Mouse (Mus musculus) erythroblast, embryonic 14.5 days (primary cell): ENCODE measurements around the gene Dlgap4. TPM values are rescaled to one million over a fixed set of nuclear protein-coding genes. Genes with fewer than 3 reads are reported as not detected.
"Not testable (repeated sequence)": the region's sequence is repeated elsewhere in the genome, so short reads cannot be mapped to it uniquely, and the experiment has no call there.

Source experiments
- H3K27me3 ChIP-seq: 2 replicates; pipeline ENCODE4 v1.6.1; 2012; ENCODE audit warnings: inconsistent platforms; ENCODE audit not compliant: control insufficient read depth
- H3K36me3 ChIP-seq: 2 replicates; pipeline ENCODE4 v1.6.1; 2012; ENCODE audit warnings: mild to moderate bottlenecking, inconsistent platforms; ENCODE audit not compliant: control insufficient read depth
- H3K4me1 ChIP-seq: 2 replicates; pipeline ENCODE4 v1.6.1; 2012; ENCODE audit warnings: inconsistent platforms; ENCODE audit not compliant: control insufficient read depth
- H3K4me3 ChIP-seq: replicated peaks from 2 replicates; pipeline ENCODE3; 2012; ENCODE audit warnings: moderate library complexity, mild to moderate bottlenecking, inconsistent platforms
- H3K9me3 ChIP-seq: 2 replicates; pipeline ENCODE4 v1.6.1; 2012; ENCODE audit warnings: low read length, inconsistent platforms, mixed read lengths; ENCODE audit not compliant: control insufficient read depth
- GATA1 ChIP-seq: IDR thresholded peaks from 2 replicates; pipeline ENCODE4 v1.6.1; 2012; ENCODE audit warnings: low read length, inconsistent platforms, mixed read lengths
- TAL1 ChIP-seq: IDR thresholded peaks from 3 replicates; pipeline ENCODE4 v1.6.1; 2012; ENCODE audit warnings: low read length, inconsistent platforms, mixed read lengths
- polyA plus RNA-seq: library from polyadenylated mRNA; stranded (reverse); fragments of >175 nt; gene quantifications from 2 replicates; pipeline ENCODE4 v1.2.3, GENCODE M21; 2012

Gene Dlgap4
- polyA plus RNA-seq, 1 experiment = 2.2 TPM

- peaks cover 4% of the 10 kb centered on the region for H3K36me3 ChIP-seq
- H3K9me3 ChIP-seq = peaks cover 7% of the 10 kb centered on the region
- H3K4me1 ChIP-seq = peaks cover 70% of the 10 kb centered on the region
- no peaks in the 10 kb centered on the region for H3K27me3 ChIP-seq
- H3K4me3 ChIP-seq = no peak overlapping the region
- TF ChIP-seq TAL1 = no peak
- TF ChIP-seq GATA1 = peak; percentile 59
These were observed 169.8 kb downstream of the Dlgap4 start for GRCm38 (mm10) chr2:156783349-156783728.

DNA sequence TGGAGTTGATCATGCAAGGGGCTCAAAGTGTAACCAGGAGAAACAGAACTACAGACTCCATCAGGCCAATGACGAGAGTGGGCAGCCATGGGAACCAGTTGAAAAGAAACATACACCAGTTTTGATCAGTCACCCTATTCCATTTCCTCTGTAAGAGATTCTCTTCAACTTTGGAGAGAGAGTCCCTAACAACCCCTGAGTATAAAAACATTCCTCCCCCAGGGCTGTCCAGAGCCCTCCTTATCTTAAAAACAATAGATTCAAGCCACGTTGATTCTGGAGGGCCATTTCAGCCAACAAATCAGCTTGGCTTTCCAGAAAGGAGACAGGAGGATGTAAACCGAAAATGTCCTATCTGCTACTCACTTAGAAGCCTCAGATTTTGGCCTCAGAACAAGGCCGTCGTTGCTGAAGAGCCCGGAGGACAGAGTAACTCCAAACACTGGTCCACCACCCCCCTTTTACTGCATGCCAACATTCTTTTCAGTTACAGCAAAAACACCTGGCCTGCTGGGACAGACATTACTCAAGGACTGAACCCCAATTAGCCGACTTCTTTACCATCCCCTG lies 170.6 kb downstream of the Dlgap4 start:
- Histone ChIP-seq H3K27me3 (no peaks in the 10 kb centered on the region), H3K4me1 (peaks cover 66% of the 10 kb centered on the region), H3K9me3 (peaks cover 7% of the 10 kb centered on the region), H3K36me3 (peaks cover 4% of the 10 kb centered on the region), H3K4me3 (no peak overlapping the region)
- TF ChIP-seq GATA1 (no peak), TAL1 (no peak)

DNA sequence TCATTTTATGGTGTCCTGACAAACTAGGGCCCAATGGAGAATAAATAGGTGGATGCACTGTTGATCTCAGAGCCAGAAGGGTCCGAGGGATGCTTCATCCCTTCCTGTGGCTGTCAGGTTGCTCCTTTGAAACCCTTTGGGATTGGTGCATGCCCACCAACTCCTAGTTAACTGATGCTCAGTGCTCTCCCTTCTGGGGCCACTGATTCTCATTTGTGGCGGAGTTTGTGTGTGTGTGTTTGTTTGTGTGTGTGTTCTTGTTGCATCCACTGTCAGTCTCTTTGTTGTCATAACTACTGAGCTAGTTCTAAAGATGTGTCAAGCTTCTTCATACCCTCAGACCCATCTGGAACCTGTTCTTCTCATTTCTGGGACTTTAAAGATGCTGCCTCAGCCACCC lies 171.4 kb downstream of the Dlgap4 start:
- H3K9me3 ChIP-seq = peaks cover 7% of the 10 kb centered on the region
- H3K4me1 ChIP-seq = peaks cover 62% of the 10 kb centered on the region
- H3K4me3 ChIP-seq = no peak overlapping the region
- TF ChIP-seq GATA1 (no peak), TAL1 (no peak)
- no peaks in the 10 kb centered on the region for H3K27me3 ChIP-seq
- H3K36me3 ChIP-seq = peaks cover 4% of the 10 kb centered on the region

DNA sequence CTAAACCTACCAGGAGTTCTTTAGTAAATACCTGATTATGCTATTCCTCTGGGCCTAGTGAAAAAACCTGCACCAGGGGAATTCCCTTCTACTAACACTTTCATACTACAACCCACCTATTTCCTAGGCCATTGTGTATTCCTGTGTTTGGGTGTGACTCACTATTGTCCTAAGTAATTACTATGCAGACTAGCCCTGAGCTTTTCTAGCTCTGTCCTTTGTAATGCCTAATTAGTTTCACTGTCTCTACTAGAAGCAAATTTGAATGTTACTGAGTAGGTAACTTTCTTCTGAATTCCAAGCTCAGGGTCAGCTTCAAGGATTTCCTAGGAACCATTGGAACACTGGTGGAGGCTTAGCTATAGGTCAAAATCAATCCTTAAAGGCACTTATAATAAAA lies 172.9 kb downstream of the Dlgap4 start:
- not testable (repeated sequence) for H3K27me3 ChIP-seq, H3K36me3 ChIP-seq, H3K9me3 ChIP-seq, H3K4me3 ChIP-seq
- H3K4me1 ChIP-seq = peaks cover 47% of the 10 kb centered on the region

- Histone ChIP-seq H3K36me3 (peaks cover 4% of the 10 kb centered on the region), H3K9me3 (peaks cover 9% of the 10 kb centered on the region), H3K4me1 (peaks cover 38% of the 10 kb centered on the region), H3K27me3 (no peaks in the 10 kb centered on the region), H3K4me3 (no peak overlapping the region)
- TF ChIP-seq TAL1 (no peak), GATA1 (no peak)
These were observed 173.7 kb downstream of the Dlgap4 start for GRCm38 (mm10) chr2:156787090-156787775.

- Histone ChIP-seq H3K4me3 (no peak overlapping the region), H3K9me3 (peaks cover 9% of the 10 kb centered on the region), H3K4me1 (peaks cover 33% of the 10 kb centered on the region), H3K27me3 (no peaks in the 10 kb centered on the region), H3K36me3 (peaks cover 2% of the 10 kb centered on the region)
- no peak for TF ChIP-seq TAL1
- no peak for TF ChIP-seq GATA1
These were observed 174.2 kb downstream of the Dlgap4 start for GRCm38 (mm10) chr2:156787776-156788105.

- no peaks in the 10 kb centered on the region for H3K27me3 ChIP-seq
- peaks cover 22% of the 10 kb centered on the region for H3K4me1 ChIP-seq
- H3K9me3 ChIP-seq = peaks cover 9% of the 10 kb centered on the region
- TF ChIP-seq TAL1 (no peak), GATA1 (no peak)
- H3K4me3 ChIP-seq = no peak overlapping the region
- H3K36me3 ChIP-seq = peaks cover 2% of the 10 kb centered on the region
These were observed 175.3 kb downstream of the Dlgap4 start for GRCm38 (mm10) chr2:156788836-156789235.

GRCm38 (mm10) chr2:156798516-156798915 lies 185.0 kb downstream of the Dlgap4 start:
- TF ChIP-seq TAL1 = no peak
- no peak for TF ChIP-seq GATA1
- Histone ChIP-seq H3K4me1 (peaks cover 14% of the 10 kb centered on the region), H3K27me3 (no peaks in the 10 kb centered on the region), H3K36me3 (no peaks in the 10 kb centered on the region), H3K4me3 (no peak overlapping the region), H3K9me3 (peaks cover 7% of the 10 kb centered on the region)

- Histone ChIP-seq H3K9me3 (peaks cover 7% of the 10 kb centered on the region), H3K36me3 (no peaks in the 10 kb centered on the region), H3K4me1 (peaks cover 21% of the 10 kb centered on the region), H3K27me3 (no peaks in the 10 kb centered on the region), H3K4me3 (no peak overlapping the region)
- no peak for TF ChIP-seq TAL1
- TF ChIP-seq GATA1 = no peak
These were observed 187.5 kb downstream of the Dlgap4 start for GRCm38 (mm10) chr2:156801045-156801444.

DNA sequence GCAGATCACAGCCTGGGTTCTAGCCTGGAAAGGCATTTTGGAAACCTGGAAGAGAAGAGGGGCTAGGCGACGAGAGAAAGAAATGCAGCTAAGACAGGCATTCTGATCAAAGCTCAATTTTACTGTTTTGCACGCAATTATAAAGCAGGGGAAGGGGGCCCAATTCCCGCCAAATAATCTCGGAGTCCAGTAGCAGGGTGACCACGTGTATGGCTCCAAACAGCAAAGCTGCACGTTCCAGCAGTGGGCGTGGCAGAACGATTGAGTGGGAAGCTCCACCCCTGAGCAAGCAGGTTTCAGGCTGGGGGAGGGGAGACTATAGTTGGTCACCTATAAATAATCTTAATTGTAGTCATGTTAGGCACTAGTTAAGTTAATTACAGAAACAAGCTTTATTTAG lies 188.6 kb downstream of the Dlgap4 start:
- H3K4me3 ChIP-seq, H3K9me3 ChIP-seq, H3K27me3 ChIP-seq, H3K36me3 ChIP-seq: not testable (repeated sequence)
- H3K4me1 ChIP-seq = peaks cover 21% of the 10 kb centered on the region
